Mouse (Mus musculus): Measurements from ENCODE around the gene Pnp2. TPM values are rescaled to one million over a fixed set of nuclear protein-coding genes. Genes with fewer than 3 reads are reported as not detected.
"Not testable (repeated sequence)": the region's sequence is repeated elsewhere in the genome, so short reads cannot be mapped to it uniquely, and the experiment has no call there.

Pnp2 gene
- total and polyA plus RNA-seq, 3 experiments = 0.65 to 1.7 TPM; not detected in 1

DNA sequence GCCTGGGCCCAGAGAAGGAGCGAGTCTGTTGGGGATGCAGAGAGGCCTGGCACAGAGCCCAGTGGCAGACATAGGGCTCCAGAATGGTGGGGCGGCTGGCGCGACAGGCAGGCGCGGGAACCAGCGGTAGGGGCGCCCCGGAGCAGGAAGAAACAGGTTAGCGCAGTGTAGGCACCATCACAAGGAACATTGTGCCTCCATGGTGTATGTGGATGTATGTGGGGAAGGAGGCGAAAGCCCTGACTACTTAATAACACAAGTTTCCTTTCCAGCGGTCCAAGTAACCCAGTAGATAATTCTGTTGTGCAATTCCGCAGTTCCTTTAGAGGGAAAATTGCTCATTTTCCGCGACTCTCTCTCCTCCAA lies 11.1 kb upstream of the Pnp2 start:
- not testable (repeated sequence) for H3K4me1 ChIP-seq (ENCODE audit: control insufficient read depth in 1 of 2, insufficient read depth in 2 of 2, low read length in 2 of 2); H3K36me3 ChIP-seq (ENCODE audit: control insufficient read depth in 1 of 2, insufficient read depth in 2 of 2, low read length in 2 of 2); H3K79me2 ChIP-seq (ENCODE audit: control insufficient read depth, insufficient read depth, low read length, poor library complexity); H3K27me3 ChIP-seq (ENCODE audit: control insufficient read depth in 1 of 2, insufficient read depth in 2 of 2, low read length in 2 of 2); DNase-seq (ENCODE audit: low read depth, low spot score); H3K9me3 ChIP-seq (replicated peaks; ENCODE audit: insufficient read depth, low read length)
- Histone ChIP-seq H3K9ac (ENCODE audit: control insufficient read depth, low read depth, low read length, poor library complexity, severe bottlenecking) (peak overlapping the region; percentile 61), H3K27ac (ENCODE audit: control insufficient read depth, low read depth, low read length) (peak overlapping the region; percentile 91), H3K4me3 (ENCODE audit: control insufficient read depth in 1 of 2, insufficient read depth in 1 of 2, low read depth in 2 of 2, low read length in 2 of 2) (peak overlapping the region; percentile 63 to 96)
- TF ChIP-seq CTCF (IDR thresholded peaks at IDR 0.05 in 2 of 3, conservative IDR thresholded peaks at IDR 0.05 in 1 of 3; ENCODE audit: control insufficient read depth in 1 of 3, insufficient read depth in 1 of 3, low read depth in 2 of 3, low read length in 3 of 3, poor library complexity in 1 of 3, severe bottlenecking in 1 of 3) = peak in 2 of 3 experiments; percentile 1 to 21; a peak in 1 of 6 replicates

DNA sequence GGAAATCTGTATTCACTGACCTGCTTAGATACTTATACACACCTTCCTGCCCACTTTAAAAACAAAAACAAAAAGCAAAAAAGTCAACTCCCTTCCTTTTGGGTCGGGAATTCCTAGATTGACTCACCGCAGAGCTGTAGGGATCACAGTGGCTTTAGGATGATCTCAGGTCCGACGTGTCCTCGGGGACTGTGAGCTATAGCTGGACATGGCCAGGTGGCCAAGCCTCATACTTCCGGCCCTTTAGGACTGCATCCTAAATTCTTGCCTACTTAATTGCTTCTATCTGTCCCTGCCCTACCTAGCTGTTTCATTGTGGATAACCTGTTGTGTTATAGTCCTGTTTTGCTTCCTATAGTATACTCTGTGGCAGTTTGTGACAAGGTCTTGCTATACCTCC lies 10.7 kb upstream of the Pnp2 start:
- not testable (repeated sequence) for H3K9me3 ChIP-seq (replicated peaks; ENCODE audit: insufficient read depth, low read length); H3K79me2 ChIP-seq (ENCODE audit: control insufficient read depth, insufficient read depth, low read length, poor library complexity); H3K27me3 ChIP-seq (ENCODE audit: control insufficient read depth in 1 of 2, insufficient read depth in 2 of 2, low read length in 2 of 2); DNase-seq (ENCODE audit: low read depth, low spot score); H3K4me1 ChIP-seq (ENCODE audit: control insufficient read depth in 1 of 2, insufficient read depth in 2 of 2, low read length in 2 of 2); H3K36me3 ChIP-seq (ENCODE audit: control insufficient read depth in 1 of 2, insufficient read depth in 2 of 2, low read length in 2 of 2)
- H3K9ac ChIP-seq (ENCODE audit: control insufficient read depth, low read depth, low read length, poor library complexity, severe bottlenecking) = peak overlapping the region; percentile 61
- peak overlapping the region; percentile 91 for H3K27ac ChIP-seq (ENCODE audit: control insufficient read depth, low read depth, low read length)
- peak overlapping the region; percentile 63 to 96 for H3K4me3 ChIP-seq (ENCODE audit: control insufficient read depth in 1 of 2, insufficient read depth in 1 of 2, low read depth in 2 of 2, low read length in 2 of 2)

DNA sequence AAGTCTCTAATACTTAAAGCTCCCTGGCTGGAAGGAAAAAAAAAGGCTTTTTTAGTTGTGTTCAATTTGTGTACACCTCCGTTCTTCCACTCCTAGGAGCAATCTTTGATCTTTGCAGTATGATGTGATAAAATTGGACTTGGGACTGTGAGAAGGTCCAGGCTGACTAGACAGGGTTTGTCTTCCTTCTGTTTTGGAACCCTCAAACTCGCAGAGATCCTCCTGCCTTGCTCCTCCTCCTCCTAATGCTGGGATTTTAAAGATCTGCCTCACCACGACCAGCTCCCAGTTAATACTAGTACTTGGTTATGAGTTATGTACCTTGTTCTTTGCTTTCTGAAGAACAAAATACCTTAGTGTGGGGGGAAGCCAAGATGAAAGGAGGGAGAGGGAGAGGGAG lies 10.3 kb upstream of the Pnp2 start:
- H3K4me1 ChIP-seq (ENCODE audit: control insufficient read depth in 1 of 2, insufficient read depth in 2 of 2, low read length in 2 of 2); H3K36me3 ChIP-seq (ENCODE audit: control insufficient read depth in 1 of 2, insufficient read depth in 2 of 2, low read length in 2 of 2); H3K9me3 ChIP-seq (replicated peaks; ENCODE audit: insufficient read depth, low read length); H3K27me3 ChIP-seq (ENCODE audit: control insufficient read depth in 1 of 2, insufficient read depth in 2 of 2, low read length in 2 of 2); H3K79me2 ChIP-seq (ENCODE audit: control insufficient read depth, insufficient read depth, low read length, poor library complexity); DNase-seq (ENCODE audit: low read depth, low spot score): not testable (repeated sequence)
- peak overlapping the region; percentile 61 for H3K9ac ChIP-seq (ENCODE audit: control insufficient read depth, low read depth, low read length, poor library complexity, severe bottlenecking)
- 0 out of 2 replicates have a peak overlapping the region, but pooled peaks have one; percentile 24 for H3K27ac ChIP-seq (ENCODE audit: control insufficient read depth, low read depth, low read length)
- H3K4me3 ChIP-seq (ENCODE audit: control insufficient read depth in 1 of 2, insufficient read depth in 1 of 2, low read depth in 2 of 2, low read length in 2 of 2) = peak overlapping the region; percentile 63 to 96; a peak in 3 of 4 replicates

DNA sequence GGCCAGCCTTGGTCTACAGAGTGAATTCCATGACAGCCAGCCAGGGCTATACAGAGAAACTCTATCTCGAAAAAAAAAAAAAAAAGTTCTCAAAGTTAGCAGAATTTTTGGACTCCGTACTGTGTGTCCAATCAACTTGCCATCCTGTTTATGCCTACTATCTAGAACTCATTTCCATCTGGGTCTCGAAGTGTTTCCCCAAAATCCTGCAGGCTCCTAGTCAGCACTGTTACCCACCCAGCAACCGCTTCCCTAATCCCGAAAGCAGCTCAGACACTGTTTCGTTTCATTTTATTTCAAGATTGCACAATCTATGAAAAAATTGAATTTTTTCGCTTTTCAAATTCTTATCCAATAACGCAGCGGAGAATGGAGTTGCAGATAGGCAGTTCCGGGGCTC lies 305 bp upstream of the Pnp2 start:
- TF ChIP-seq NELFE (IDR thresholded peaks at IDR 0.05; ENCODE audit: low read depth, low read length) = no peak
- no peak for TF ChIP-seq MYB (IDR thresholded peaks at IDR 0.05; ENCODE audit: low read depth, low read length)
- TF ChIP-seq EP300 (IDR thresholded peaks at IDR 0.05; ENCODE audit: low read depth in 1 of 2, low read length in 2 of 2) = no peak
- TF ChIP-seq MAX (IDR thresholded peaks at IDR 0.05; ENCODE audit: low read length) = no peak
- TF ChIP-seq GATA1 (IDR thresholded peaks at IDR 0.05; ENCODE audit: low read depth, low read length) = no peak
- TF ChIP-seq ZKSCAN1 (IDR thresholded peaks at IDR 0.05; ENCODE audit: low read depth, low read length) = no peak
- TF ChIP-seq UBTF (IDR thresholded peaks at IDR 0.05; ENCODE audit: borderline replicate concordance, insufficient read depth, low read depth, low read length) = no peak
- no peak for TF ChIP-seq RAD21 (IDR thresholded peaks at IDR 0.05; ENCODE audit: low read depth, low read length)
- TF ChIP-seq NRF1 (IDR thresholded peaks at IDR 0.05; ENCODE audit: insufficient read depth, low read depth, low read length, poor library complexity, severe bottlenecking) = no peak
- TF ChIP-seq POLR2AphosphoS5 (IDR thresholded peaks at IDR 0.05; ENCODE audit: borderline replicate concordance, low read depth, low read length) = no peak
- TF ChIP-seq ETS1 (IDR thresholded peaks at IDR 0.05; ENCODE audit: low read depth, low read length) = no peak
- TF ChIP-seq MAFK (IDR thresholded peaks at IDR 0.05; ENCODE audit: borderline replicate concordance, low read depth, low read length) = no peak
- TF ChIP-seq BHLHE40 (IDR thresholded peaks at IDR 0.05; ENCODE audit: borderline replicate concordance, low read depth, low read length) = no peak
- no peak for TF ChIP-seq MXI1 (IDR thresholded peaks at IDR 0.05; ENCODE audit: low read depth, low read length)
- TF ChIP-seq MEF2A (IDR thresholded peaks at IDR 0.05; ENCODE audit: extremely low read depth, insufficient replicate concordance, low read depth, low read length, poor library complexity, severe bottlenecking) = no peak
- TF ChIP-seq ZC3H11A (IDR thresholded peaks at IDR 0.05; ENCODE audit: low read depth, low read length) = no peak
- TF ChIP-seq ZNF384 (IDR thresholded peaks at IDR 0.05; ENCODE audit: low read depth, low read length) = no peak
- no peak for TF ChIP-seq SIN3A (IDR thresholded peaks at IDR 0.05; ENCODE audit: low read length)
- no peak for TF ChIP-seq CHD2 (IDR thresholded peaks at IDR 0.05; ENCODE audit: low read length)
- no peak for TF ChIP-seq POLR2A (IDR thresholded peaks at IDR 0.05; ENCODE audit: control insufficient read depth in 1 of 2, insufficient read depth in 1 of 2, low read depth in 1 of 2, low read length in 2 of 2, poor library complexity in 1 of 2)
- no peak overlapping the region for H3K27ac ChIP-seq (ENCODE audit: control insufficient read depth, low read depth, low read length)
- H3K9ac ChIP-seq (ENCODE audit: control insufficient read depth, low read depth, low read length, poor library complexity, severe bottlenecking) = no peak overlapping the region
- no peaks in the 10 kb centered on the region for H3K9me3 ChIP-seq (replicated peaks; ENCODE audit: insufficient read depth, low read length)
- H3K4me1 ChIP-seq (ENCODE audit: control insufficient read depth in 1 of 2, insufficient read depth in 2 of 2, low read length in 2 of 2) = 0 out of 4 replicates have a peak, but pooled peaks cover 0 to 2% of the 10 kb centered on the region in 2 experiments
- H3K27me3 ChIP-seq (ENCODE audit: control insufficient read depth in 1 of 2, insufficient read depth in 2 of 2, low read length in 2 of 2) = no peaks in the 10 kb centered on the region
- H3K36me3 ChIP-seq (ENCODE audit: control insufficient read depth in 1 of 2, insufficient read depth in 2 of 2, low read length in 2 of 2) = peaks cover 0 to 2% of the 10 kb centered on the region in 2 experiments; a peak in 1 of 4 replicates
- no peaks in the 10 kb centered on the region for H3K79me2 ChIP-seq (ENCODE audit: control insufficient read depth, insufficient read depth, low read length, poor library complexity)
- no peak overlapping the region; a peak in 1 of 4 replicates for H3K4me3 ChIP-seq (ENCODE audit: control insufficient read depth in 1 of 2, insufficient read depth in 1 of 2, low read depth in 2 of 2, low read length in 2 of 2)
- DNase-seq (ENCODE audit: low read depth, low spot score) = peak; percentile 6
